Mouse (Mus musculus) hindbrain, embryonic 14.5 days (tissue): ENCODE data around the gene Brd1. TPM values are rescaled to one million over a fixed set of nuclear protein-coding genes. Genes with fewer than 3 reads are reported as not detected.
A peak's percentile ranks its signal among the peaks of the same experiment; 100 is the strongest.

Experiments used
- ATAC-seq: fragments of 200-750 bp; cut with Nextera tagmentation; 2 replicates; pipeline ENCODE4 v1.8.0; 2017; ENCODE audit warnings: moderate number of reproducible peaks, mild to moderate bottlenecking, moderate TSS enrichment, moderate library complexity; ENCODE audit not compliant: low FRiP score
- DNase-seq: peaks from one replicate; pipeline ENCODE4 v3.0.0-alpha.2; 2015; ENCODE audit warnings: low spot score
- H3K27ac ChIP-seq: fragments of 300-500 bp; sonication (generic); 2 replicates; pipeline ENCODE4 v1.5.1; 2014; ENCODE audit warnings: mild to moderate bottlenecking, moderate library complexity
- H3K27me3 ChIP-seq: fragments of 300-500 bp; sonication (generic); 2 replicates; pipeline ENCODE4 v1.6.1; 2014; ENCODE audit warnings: mild to moderate bottlenecking, low read length, mixed read lengths; ENCODE audit not compliant: control insufficient read depth, insufficient read depth
- H3K36me3 ChIP-seq: fragments of 300-500 bp; sonication (generic); replicated peaks from 2 replicates; pipeline ENCODE4 v1.6.1; 2014; ENCODE audit not compliant: control insufficient read depth, insufficient read depth
- H3K4me1 ChIP-seq: fragments of 300-500 bp; sonication (generic); replicated peaks from 2 replicates; pipeline ENCODE4 v1.6.1; 2014; ENCODE audit warnings: antibody characterized with exemption, low read length, mixed read lengths; ENCODE audit not compliant: control insufficient read depth, insufficient read depth
- H3K4me2 ChIP-seq: fragments of 300-500 bp; sonication (generic); replicated peaks from 2 replicates; pipeline ENCODE4 v1.6.1; 2014; ENCODE audit warnings: mild to moderate bottlenecking, moderate library complexity
- H3K4me3 ChIP-seq: fragments of 300-500 bp; sonication (generic); replicated peaks from 2 replicates; pipeline ENCODE4 v1.5.1; 2014; ENCODE audit warnings: mild to moderate bottlenecking, low read length
- H3K9ac ChIP-seq: fragments of 300-500 bp; sonication (generic); 2 replicates; pipeline ENCODE4 v1.6.1; 2014
- H3K9me3 ChIP-seq: fragments of 300-500 bp; sonication (generic); 2 replicates; pipeline ENCODE4 v1.6.1; 2016; ENCODE audit warnings: low read length; ENCODE audit not compliant: control insufficient read depth
- WGBS: fragments of 180-500 bp; shearing (Covaris S2); extraction: QIAGEN DNeasy Blood & Tissue Kit; methylation state at CpG from one replicate; pipeline ENCODE4 v1.1.7; 2014; 5-methylcytosine and 5-hydroxymethylcytosine counted together
- polyA plus RNA-seq: library from polyadenylated mRNA; unstranded; fragments of >200 nt; fragmentation: Nextera tagmentation; extraction: Ambion mirVana; gene quantifications from 2 replicates; pipeline ENCODE4 v1.2.1, GENCODE M21; 2014

Gene Brd1
- polyA plus RNA-seq, 1 experiment from 2014 or later = 20.8 TPM

DNA sequence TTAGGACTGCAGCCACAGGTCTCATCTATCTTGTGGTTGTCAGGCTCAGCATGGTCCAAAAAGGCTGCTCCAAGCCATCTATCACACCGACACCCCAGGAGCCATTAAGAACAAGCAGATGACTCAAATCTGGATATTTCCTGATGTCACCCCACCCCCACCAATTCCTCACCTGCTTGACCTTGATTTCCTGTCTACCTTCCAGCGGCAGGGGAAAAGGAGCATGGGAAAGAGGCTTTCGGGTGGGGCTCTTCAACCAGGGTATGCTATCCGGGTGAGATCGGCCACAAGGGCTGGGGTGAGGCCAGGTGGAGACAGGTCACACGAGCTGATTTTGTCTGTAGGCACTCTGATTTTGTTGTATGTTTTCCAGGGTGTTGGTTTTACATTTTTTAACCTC is 50.0 kb downstream of the Brd1 start:
- H3K27me3 ChIP-seq = no peaks in the 10 kb centered on the region
- H3K36me3 ChIP-seq = peaks cover 38% of the 10 kb centered on the region
- no peaks in the 10 kb centered on the region for H3K9me3 ChIP-seq
- ATAC-seq = no peak
- no peak overlapping the region for H3K9ac ChIP-seq
- H3K4me3 ChIP-seq = no peak overlapping the region
- no peaks in the 10 kb centered on the region for H3K4me1 ChIP-seq
- no peak overlapping the region for H3K27ac ChIP-seq
- no peak overlapping the region for H3K4me2 ChIP-seq
- no peak for DNase-seq
- 84% methylated on average over 6 of the region's 6 CpGs for WGBS

DNA sequence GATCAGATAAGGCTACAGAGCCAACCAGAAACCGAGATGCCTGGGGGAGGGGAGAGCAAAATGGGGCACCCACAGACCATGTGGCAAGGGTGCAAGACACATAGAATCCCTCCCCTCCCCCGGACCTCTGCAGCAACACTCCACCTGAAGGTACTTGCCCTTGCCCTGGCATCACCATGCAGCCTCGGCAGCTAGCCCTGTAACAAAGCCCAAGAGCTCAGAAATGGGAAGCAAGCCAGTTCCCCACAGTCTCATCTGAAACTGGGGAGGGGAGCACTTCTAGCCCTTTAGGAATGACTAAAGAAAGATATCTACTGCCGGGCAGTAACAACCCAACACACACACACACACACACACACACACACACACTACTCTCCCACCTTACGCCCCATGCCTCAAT is 53.1 kb downstream of the Brd1 start:
- Histone ChIP-seq H3K9ac (no peak overlapping the region), H3K4me3 (no peak overlapping the region), H3K27ac (no peak overlapping the region), H3K27me3 (no peaks in the 10 kb centered on the region), H3K9me3 (no peaks in the 10 kb centered on the region), H3K36me3 (peaks cover 9% of the 10 kb centered on the region), H3K4me2 (no peak overlapping the region), H3K4me1 (peaks cover 5% of the 10 kb centered on the region; the same call in 1 of the 2 replicates)
- ATAC-seq (no peak), DNase-seq (no peak)
- 75% methylated on average over 5 of the region's 5 CpGs for WGBS

- Histone ChIP-seq H3K9me3 (no peaks in the 10 kb centered on the region), H3K36me3 (no peaks in the 10 kb centered on the region), H3K4me3 (no peak overlapping the region), H3K9ac (no peak overlapping the region), H3K4me1 (peaks cover 5% of the 10 kb centered on the region; the same call in 1 of the 2 replicates), H3K4me2 (no peak overlapping the region), H3K27ac (no peak overlapping the region), H3K27me3 (no peaks in the 10 kb centered on the region)
- 95% methylated on average over 5 of the region's 5 CpGs for WGBS
- no peak for DNase-seq
- no peak for ATAC-seq
Observed at GRCm38 (mm10) chr15:88677568-88677967, 56.5 kb downstream of the Brd1 start.

- DNase-seq (no peak), ATAC-seq (peak; percentile 70)
- Histone ChIP-seq H3K4me3 (no peak overlapping the region), H3K4me2 (no peak overlapping the region), H3K9ac (no peak overlapping the region), H3K36me3 (no peaks in the 10 kb centered on the region), H3K9me3 (no peaks in the 10 kb centered on the region), H3K27ac (no peak overlapping the region), H3K27me3 (no peaks in the 10 kb centered on the region), H3K4me1 (peaks cover 5% of the 10 kb centered on the region; the same call in 1 of the 2 replicates)
- 56% methylated on average over 5 of the region's 5 CpGs for WGBS
Observed at GRCm38 (mm10) chr15:88675998-88676397, 58.0 kb downstream of the Brd1 start.

- H3K4me3 ChIP-seq = no peak overlapping the region
- WGBS = 76% methylated on average over 2 of the region's 2 CpGs
- H3K9ac ChIP-seq = no peak overlapping the region
- H3K4me1 ChIP-seq = no peaks in the 10 kb centered on the region
- H3K27me3 ChIP-seq = no peaks in the 10 kb centered on the region
- ATAC-seq (no peak), DNase-seq (no peak)
- H3K9me3 ChIP-seq = no peaks in the 10 kb centered on the region
- no peaks in the 10 kb centered on the region for H3K36me3 ChIP-seq
- H3K27ac ChIP-seq = no peak overlapping the region
- no peak overlapping the region for H3K4me2 ChIP-seq
Observed at GRCm38 (mm10) chr15:88668693-88669092, 65.3 kb downstream of the Brd1 start.

DNA sequence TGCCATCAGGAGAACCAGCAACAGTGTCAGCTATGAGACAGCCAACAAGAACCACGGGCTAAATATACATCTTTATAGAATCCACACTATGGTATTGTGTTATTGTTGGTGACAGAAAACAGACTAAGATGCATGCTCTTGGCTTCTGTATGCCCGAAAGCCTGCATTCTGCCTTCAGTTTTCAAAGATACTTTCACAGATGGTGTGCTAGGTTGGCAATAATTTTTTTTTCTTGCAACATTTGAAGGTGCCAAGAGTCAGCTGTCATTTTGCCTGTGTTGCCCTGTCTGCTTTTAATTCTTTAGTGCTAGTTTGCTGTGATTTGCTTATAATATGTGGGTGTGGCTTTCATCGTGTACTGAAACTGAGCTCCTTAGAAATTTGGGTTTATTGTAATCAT is 66.4 kb downstream of the Brd1 start:
- H3K36me3 ChIP-seq = no peaks in the 10 kb centered on the region
- 81% methylated on average over 3 of the region's 3 CpGs for WGBS
- H3K27ac ChIP-seq = no peak overlapping the region
- ATAC-seq = no peak
- H3K9ac ChIP-seq = no peak overlapping the region
- H3K4me3 ChIP-seq = no peak overlapping the region
- no peak overlapping the region for H3K4me2 ChIP-seq
- DNase-seq = no peak
- H3K4me1 ChIP-seq = no peaks in the 10 kb centered on the region
- H3K27me3 ChIP-seq = no peaks in the 10 kb centered on the region
- no peaks in the 10 kb centered on the region for H3K9me3 ChIP-seq

DNA sequence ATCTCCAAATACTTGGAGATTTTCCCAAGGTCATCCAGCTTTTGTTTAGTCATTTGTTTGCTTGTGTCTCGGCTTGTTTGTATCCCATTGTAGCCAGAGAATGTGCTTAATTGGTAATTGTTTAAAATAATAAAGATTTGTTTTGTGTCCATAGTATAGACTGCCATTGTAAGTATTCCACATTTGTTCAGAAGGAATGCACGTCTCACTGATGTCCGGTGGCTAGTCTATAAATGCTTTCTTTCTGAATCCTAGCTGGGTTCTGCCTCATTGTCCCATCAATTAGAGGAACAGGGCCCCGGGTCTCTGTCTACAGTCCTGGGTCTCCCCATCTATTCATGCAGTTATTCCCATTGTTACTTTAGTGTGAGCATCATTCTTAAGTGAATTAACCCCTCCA is 68.2 kb downstream of the Brd1 start:
- Histone ChIP-seq H3K4me1 (no peaks in the 10 kb centered on the region; the same call in 1 of the 2 replicates), H3K27me3 (no peaks in the 10 kb centered on the region), H3K4me2 (no peak overlapping the region), H3K4me3 (no peak overlapping the region), H3K36me3 (no peaks in the 10 kb centered on the region), H3K9ac (no peak overlapping the region), H3K27ac (no peak overlapping the region), H3K9me3 (no peaks in the 10 kb centered on the region)
- WGBS = 39% methylated on average over 4 of the region's 4 CpGs
- ATAC-seq (no peak), DNase-seq (no peak)

GRCm38 (mm10) chr15:88663041-88663440 is 71.0 kb downstream of the Brd1 start:
- Histone ChIP-seq H3K9me3 (no peaks in the 10 kb centered on the region), H3K27me3 (no peaks in the 10 kb centered on the region), H3K4me1 (no peaks in the 10 kb centered on the region; the same call in 1 of the 2 replicates), H3K36me3 (no peaks in the 10 kb centered on the region), H3K4me2 (no peak overlapping the region), H3K27ac (no peak overlapping the region), H3K9ac (no peak overlapping the region), H3K4me3 (no peak overlapping the region)
- 39% methylated on average over 11 of the region's 11 CpGs for WGBS
- ATAC-seq (no peak), DNase-seq (no peak)

GRCm38 (mm10) chr15:88662111-88662850 is 71.8 kb downstream of the Brd1 start:
- H3K9ac ChIP-seq = no peak overlapping the region
- no peak overlapping the region for H3K27ac ChIP-seq
- DNase-seq = peak; percentile 82
- H3K36me3 ChIP-seq = no peaks in the 10 kb centered on the region
- 10% methylated on average over 22 of the region's 22 CpGs for WGBS
- no peaks in the 10 kb centered on the region for H3K9me3 ChIP-seq
- no peaks in the 10 kb centered on the region for H3K27me3 ChIP-seq
- peak overlapping the region; percentile 29 for H3K4me2 ChIP-seq
- ATAC-seq = no peak
- H3K4me3 ChIP-seq = no peak overlapping the region
- H3K4me1 ChIP-seq = no peaks in the 10 kb centered on the region; the same call in 1 of the 2 replicates
